Mouse (Mus musculus) heart, embryonic 15.5 days (tissue): ENCODE data around the gene Ovol1. TPM values are rescaled to one million over a fixed set of nuclear protein-coding genes. Genes with fewer than 3 reads are reported as not detected.

Source experiments
- polyA plus RNA-seq: library from polyadenylated mRNA; unstranded; fragments of >200 nt; fragmentation: Nextera tagmentation; extraction: Ambion mirVana; gene quantifications from 2 replicates; pipeline ENCODE4 v1.2.1, GENCODE M21; 2015

Gene Ovol1
- polyA plus RNA-seq, 1 experiment from 2014 or later: 0.25 TPM

Other genes with a start within 250 kb of the Ovol1 start
- not detected in 2 replicates for gene Catsper1, start 224.9 kb downstream of the Ovol1 start, polyA plus RNA-seq
- 0.87 and 1.4 TPM in 2 replicates for gene Cst6, start 211.1 kb downstream of the Ovol1 start, polyA plus RNA-seq
- 35.3 and 45.7 TPM in 2 replicates for gene Eif1ad, start 193.9 kb downstream of the Ovol1 start, polyA plus RNA-seq
- gene Banf1, start 193.5 kb downstream of the Ovol1 start, polyA plus RNA-seq: 405 and 409 TPM in 2 replicates
- 34.3 and 47.0 TPM in 2 replicates for gene Sart1, start 171.9 kb downstream of the Ovol1 start, polyA plus RNA-seq
- gene Tsga10ip, start 158.1 kb downstream of the Ovol1 start, polyA plus RNA-seq: 2.0 TPM in 2 replicates
- 205 and 220 TPM in 2 replicates for gene Drap1, start 135.7 kb downstream of the Ovol1 start, polyA plus RNA-seq
- gene AI837181, start 135.5 kb downstream of the Ovol1 start, polyA plus RNA-seq: 34.8 and 46.9 TPM in 2 replicates
- gene Fosl1, start 113.1 kb downstream of the Ovol1 start, polyA plus RNA-seq: not detected in 2 replicates
- 9.0 and 9.9 TPM in 2 replicates for gene Ccdc85b, start 102.8 kb downstream of the Ovol1 start, polyA plus RNA-seq
- gene Fibp, start 100.0 kb downstream of the Ovol1 start, polyA plus RNA-seq: 97.9 and 106 TPM in 2 replicates
- 1.4 and 3.5 TPM in 2 replicates for gene Ctsw, start 92.1 kb downstream of the Ovol1 start, polyA plus RNA-seq
- 65.6 and 95.4 TPM in 2 replicates for gene Efemp2, start 86.7 kb downstream of the Ovol1 start, polyA plus RNA-seq
- 33.8 and 48.7 TPM in 2 replicates for gene Mus81, start 72.2 kb downstream of the Ovol1 start, polyA plus RNA-seq
- 1,578 and 1,766 TPM in 2 replicates for gene Cfl1, start 70.2 kb downstream of the Ovol1 start, polyA plus RNA-seq
- gene 1700020D05Rik, start 56.9 kb downstream of the Ovol1 start, polyA plus RNA-seq: 0.14 and 0.16 TPM in 2 replicates
- gene Snx32, start 50.1 kb downstream of the Ovol1 start, polyA plus RNA-seq: 15.8 and 17.6 TPM in 2 replicates
- 2.0 and 4.5 TPM in 2 replicates for gene Ap5b1, start 7.4 kb upstream of the Ovol1 start, polyA plus RNA-seq
- 89.7 and 96.1 TPM in 2 replicates for gene Rnaseh2c, start 41.2 kb upstream of the Ovol1 start, polyA plus RNA-seq
- 29.6 and 35.3 TPM in 2 replicates for gene Kat5, start 49.6 kb upstream of the Ovol1 start, polyA plus RNA-seq
- gene Rela, start 76.8 kb upstream of the Ovol1 start, polyA plus RNA-seq: 33.2 and 46.7 TPM in 2 replicates
- gene Sipa1, start 103.1 kb upstream of the Ovol1 start, polyA plus RNA-seq: 20.6 and 33.5 TPM in 2 replicates
- 23.7 and 29.6 TPM in 2 replicates for gene Map3k11, start 128.1 kb upstream of the Ovol1 start, polyA plus RNA-seq
- 8.9 and 14.2 TPM in 2 replicates for gene Pcnx3, start 128.3 kb upstream of the Ovol1 start, polyA plus RNA-seq
- gene Kcnk7, start 143.7 kb upstream of the Ovol1 start, polyA plus RNA-seq: 0.40 TPM in 1 of 2 replicates, not detected in the other
- gene Ehbp1l1, start 165.7 kb upstream of the Ovol1 start, polyA plus RNA-seq: 82.6 and 84.3 TPM in 2 replicates
- gene Fam89b, start 169.0 kb upstream of the Ovol1 start, polyA plus RNA-seq: 68.1 and 82.4 TPM in 2 replicates
- gene Ltbp3, start 180.3 kb upstream of the Ovol1 start, polyA plus RNA-seq: 26.6 and 43.3 TPM in 2 replicates
- 53.5 and 65.9 TPM in 2 replicates for gene Scyl1, start 210.8 kb upstream of the Ovol1 start, polyA plus RNA-seq